Comparison of ENCODE assay signal across 14 mouse cellular contexts in the genomic region with DNA sequence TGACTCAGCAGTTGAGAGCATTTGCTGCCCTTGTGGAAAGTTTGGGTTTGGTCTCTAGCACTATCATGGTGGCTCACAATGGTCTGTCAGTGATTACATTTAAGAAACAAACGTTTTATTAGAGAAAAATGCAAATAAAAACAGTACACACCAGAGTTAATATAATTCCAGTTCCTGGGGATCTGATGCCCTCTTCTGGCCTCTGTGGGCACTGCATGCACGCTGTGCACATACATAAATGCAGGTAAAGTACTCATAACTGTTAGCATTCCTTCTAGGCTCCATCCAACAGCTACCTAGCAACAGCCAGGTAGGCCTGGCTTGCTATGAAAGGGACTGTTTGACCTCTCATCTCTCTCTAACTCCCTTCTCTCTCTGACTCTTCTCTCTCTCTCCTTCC. TPM values are rescaled to one million over a fixed set of nuclear protein-coding genes. Genes with fewer than 3 reads are reported as not detected.
A peak's percentile ranks its signal among the peaks of the same experiment; 100 is the strongest.
DNase-seq lines count a peak whose midpoint lies in the region; ATAC-seq and TF ChIP-seq lines count a peak whose summit lies in the region.
"Had no signal": no experiment of that assay in that cellular context is flagged by ENCODE, and none has a peak within 500 bp of the region (broad histone marks: within the 10 kb centered on the region; RNA-seq: fewer than 3 reads in every experiment).

No protein-coding gene starts in this region.

- H3K4me3 ChIP-seq in liver, adult 2 months (ENCODE audit: insufficient read depth, low read depth, low read length), result no peak overlapping the region
- H3K4me3 ChIP-seq in liver, embryonic 11.5 days (ENCODE audit: low read depth, low read length), result no peak overlapping the region
- no peak overlapping the region for H3K4me3 ChIP-seq in bone marrow, adult 2 months (replicated peaks; ENCODE audit: control insufficient read depth, low read depth, low read length)
- H3K4me3 ChIP-seq: hindbrain, embryonic 13.5 days; liver, embryonic 13.5 days; megakaryocyte, embryonic 14.5 days; neural tube, embryonic 15.5 days had no signal

- no peaks in the 10 kb centered on the region for H3K36me3 ChIP-seq in liver, adult 2 months (ENCODE audit: control insufficient read depth, insufficient read depth, low read length)
- no peaks in the 10 kb centered on the region for H3K36me3 ChIP-seq in liver, embryonic 11.5 days (ENCODE audit: control insufficient read depth, insufficient read depth, low read length)
- H3K36me3 ChIP-seq: hindbrain, embryonic 13.5 days; liver, embryonic 13.5 days; neural tube, embryonic 15.5 days had no signal

- H3K9me3 ChIP-seq in liver, embryonic 11.5 days (ENCODE audit: control insufficient read depth, low read length), result 0 out of 2 replicates have a peak, but pooled peaks cover 2% of the 10 kb centered on the region
- H3K9me3 ChIP-seq: hindbrain, embryonic 13.5 days; neural tube, embryonic 15.5 days had no signal

- H3K4me2 ChIP-seq in liver, embryonic 11.5 days, result no peak overlapping the region
- H3K4me2 ChIP-seq: hindbrain, embryonic 13.5 days; liver, embryonic 13.5 days; neural tube, embryonic 15.5 days had no signal

- H3K9ac ChIP-seq in liver, adult 2 months (ENCODE audit: low read depth, low read length), result no peak overlapping the region
- no peak overlapping the region for H3K9ac ChIP-seq in liver, embryonic 11.5 days (ENCODE audit: low read depth, low read length)
- H3K9ac ChIP-seq: hindbrain, embryonic 13.5 days; liver, embryonic 13.5 days; neural tube, embryonic 15.5 days had no signal

- no peaks in the 10 kb centered on the region for H3K79me2 ChIP-seq in liver, adult 2 months (ENCODE audit: control insufficient read depth, insufficient read depth, low read length)

- H3K27me3 ChIP-seq in liver, adult 2 months (ENCODE audit: control insufficient read depth, insufficient read depth, low read length), result no peaks in the 10 kb centered on the region
- H3K27me3 ChIP-seq in liver, embryonic 11.5 days (replicated peaks; ENCODE audit: control insufficient read depth, insufficient read depth, low read length), result no peaks in the 10 kb centered on the region
- H3K27me3 ChIP-seq: hindbrain, embryonic 13.5 days; liver, embryonic 13.5 days; megakaryocyte, embryonic 14.5 days; neural tube, embryonic 15.5 days had no signal

- TF ChIP-seq CTCF in liver, adult 2 months (IDR thresholded peaks at IDR 0.05; ENCODE audit: low read depth, low read length), result peak; percentile 28; the same call in 1 of the 2 replicates
- TF ChIP-seq CTCF in bone marrow, adult 2 months (IDR thresholded peaks at IDR 0.05; ENCODE audit: control insufficient read depth, insufficient read depth, low read length), result peak; percentile 38; the same call in 1 of the 2 replicates

- WGBS in liver, adult 2 months, result 69% methylated on average over 2 of the region's 2 CpGs
- 66% methylated on average over 2 of the region's 2 CpGs for WGBS in liver, embryonic 11.5 days
- WGBS in bone marrow, adult 2 months, result 69% methylated on average over 2 of the region's 2 CpGs

- H3K4me1 ChIP-seq in liver, adult 2 months (ENCODE audit: control insufficient read depth, insufficient read depth, low read length), result no peaks in the 10 kb centered on the region
- no peaks in the 10 kb centered on the region for H3K4me1 ChIP-seq in liver, embryonic 11.5 days (replicated peaks; ENCODE audit: control insufficient read depth, insufficient read depth, low read length)
- no peaks in the 10 kb centered on the region for H3K4me1 ChIP-seq in bone marrow, adult 2 months (ENCODE audit: control insufficient read depth, insufficient read depth, low read length)
- H3K4me1 ChIP-seq: hindbrain, embryonic 13.5 days; liver, embryonic 13.5 days; megakaryocyte, embryonic 14.5 days; neural tube, embryonic 15.5 days had no signal

- no peak for TF ChIP-seq POLR2A in liver, adult 2 months (IDR thresholded peaks at IDR 0.05; ENCODE audit: extremely low read depth, insufficient read depth, low read length)
- no peak for TF ChIP-seq POLR2A in bone marrow, adult 2 months (IDR thresholded peaks at IDR 0.05; ENCODE audit: borderline replicate concordance, control insufficient read depth, low read depth, low read length)

- H3K27ac ChIP-seq in liver, adult 2 months (replicated peaks; ENCODE audit: insufficient read depth, low read depth, low read length), result no peak overlapping the region
- H3K27ac ChIP-seq in liver, embryonic 11.5 days (ENCODE audit: low read depth, low read length), result no peak overlapping the region
- no peak overlapping the region for H3K27ac ChIP-seq in bone marrow, adult 2 months (ENCODE audit: control insufficient read depth, insufficient read depth, low read depth, low read length, poor library complexity)
- H3K27ac ChIP-seq: hindbrain, embryonic 13.5 days; liver, embryonic 13.5 days; neural tube, embryonic 15.5 days had no signal

- ATAC-seq in CD4-positive, CD25-positive, alpha-beta regulatory T cell, adult 4 months, result no peak
- no peak for ATAC-seq in liver, embryonic 11.5 days (replicated peaks; ENCODE audit: low FRiP score)

- DNase-seq in CD4-positive, CD25-positive, alpha-beta regulatory T cell, adult 2 months (ENCODE audit: low read depth, low spot score), result peak; percentile 9
- DNase-seq in liver, adult 2 months (ENCODE audit: extremely low read depth, low read depth, low spot score), result no peak
- no peak for DNase-seq in liver, embryonic 11.5 days (ENCODE audit: low spot score)
- peak; percentile 32 to 46 for DNase-seq in B cell, adult 2 months
- DNase-seq in ovary, adult 18-20 months (ENCODE audit: low spot score), result no peak
- DNase-seq in adrenal gland, postnatal 25 days, result no peak
- DNase-seq: adrenal gland, postnatal 10 days; liver, embryonic 13.5 days; thymus, adult 2 months had no signal

RNA-seq across cellular contexts. Expression of gene Alox5ap, which starts 32.9 kb away (rescaled TPM):
- polyA plus RNA-seq in CD4-positive, CD25-positive, alpha-beta regulatory T cell, adult 4 months (2017; shearing (Covaris generic)), result 1 to 10 TPM; 2.1 to 2.5 TPM
- 2.3 and 3.8 TPM in 2 replicates for total RNA-seq in liver, adult 2 months (2014; rRNA removed)
- polyA plus RNA-seq in liver, adult 2 months (2012; rRNA removed), result 4.8 and 6.4 TPM in 2 replicates
- 20.7 and 24.4 TPM in 2 replicates for polyA plus RNA-seq in liver, embryonic 11.5 days (2014; fragmentation: Nextera tagmentation; extraction: Ambion mirVana)
- polyA plus RNA-seq in bone marrow, adult 2 months (2011; ENCODE audit: insufficient read depth, insufficient read length, low replicate concordance, missing spikeins), result 150 and 287 TPM in 2 replicates
- 9.4 and 14.1 TPM in 2 replicates for total RNA-seq in adrenal gland, postnatal 25 days (2021)

Comparison
In these comparisons a context has a peak if more than half of its experiments do, and no peak if none do; other contexts are left out.
1. DNase-seq: peak in CD4-positive, CD25-positive, alpha-beta regulatory T cell, adult 2 months (single experiment) and B cell, adult 2 months (2 of 2); none in liver, adult 2 months (single experiment), liver, embryonic 11.5 days (single experiment), ovary, adult 18-20 months (single experiment) and adrenal gland, postnatal 25 days (single experiment).